Mouse (Mus musculus) embryonic facial prominence, embryonic 12.5 days (tissue): ENCODE data around the gene Mettl26. TPM values are rescaled to one million over a fixed set of nuclear protein-coding genes. Genes with fewer than 3 reads are reported as not detected.
A peak's percentile ranks its signal among the peaks of the same experiment; 100 is the strongest.

ENCODE experiments used
- ATAC-seq: fragments of 200-750 bp; cut with Nextera tagmentation; 2 replicates; pipeline ENCODE4 v1.8.0; 2017; ENCODE audit not compliant: insufficient number of reproducible peaks, insufficient read depth, low FRiP score, low TSS enrichment
- H3K27ac ChIP-seq: fragments of 300-500 bp; sonication (generic); 2 replicates; pipeline ENCODE4 v1.5.1; 2016; ENCODE audit warnings: mild to moderate bottlenecking
- H3K27me3 ChIP-seq: fragments of 300-500 bp; sonication (generic); 2 replicates; pipeline ENCODE4 v1.6.1; 2016; ENCODE audit warnings: mild to moderate bottlenecking, moderate library complexity
- H3K36me3 ChIP-seq: fragments of 300-500 bp; sonication (generic); 2 replicates; pipeline ENCODE4 v1.6.1; 2016; ENCODE audit warnings: mild to moderate bottlenecking
- H3K4me1 ChIP-seq: fragments of 300-500 bp; sonication (generic); 2 replicates; pipeline ENCODE4 v1.6.1; 2016
- H3K4me2 ChIP-seq: fragments of 300-500 bp; sonication (generic); replicated peaks from 2 replicates; pipeline ENCODE4 v1.6.1; 2016; ENCODE audit warnings: mild to moderate bottlenecking, moderate library complexity
- H3K4me3 ChIP-seq: fragments of 300-500 bp; sonication (generic); 2 replicates; pipeline ENCODE4 v1.5.1; 2016; ENCODE audit warnings: mild to moderate bottlenecking
- H3K9ac ChIP-seq: fragments of 300-500 bp; sonication (generic); 2 replicates; pipeline ENCODE4 v1.6.1; 2016; ENCODE audit warnings: mild to moderate bottlenecking, moderate library complexity
- H3K9me3 ChIP-seq: fragments of 300-500 bp; sonication (generic); 2 replicates; pipeline ENCODE4 v1.6.1; 2016; ENCODE audit warnings: mild to moderate bottlenecking, moderate library complexity
- WGBS: fragments of 180-500 bp; shearing (Covaris S2); methylation state at CpG from one replicate; pipeline ENCODE4 v1.1.7; 2016; 5-methylcytosine and 5-hydroxymethylcytosine counted together
- polyA plus RNA-seq: library from polyadenylated mRNA; unstranded; fragments of >200 nt; fragmentation: Nextera tagmentation; extraction: Ambion mirVana; gene quantifications from 2 replicates; pipeline ENCODE4 v1.2.1, GENCODE M21; 2016

Gene Mettl26
- 56.8 and 57.0 TPM in 2 replicates for polyA plus RNA-seq

DNA sequence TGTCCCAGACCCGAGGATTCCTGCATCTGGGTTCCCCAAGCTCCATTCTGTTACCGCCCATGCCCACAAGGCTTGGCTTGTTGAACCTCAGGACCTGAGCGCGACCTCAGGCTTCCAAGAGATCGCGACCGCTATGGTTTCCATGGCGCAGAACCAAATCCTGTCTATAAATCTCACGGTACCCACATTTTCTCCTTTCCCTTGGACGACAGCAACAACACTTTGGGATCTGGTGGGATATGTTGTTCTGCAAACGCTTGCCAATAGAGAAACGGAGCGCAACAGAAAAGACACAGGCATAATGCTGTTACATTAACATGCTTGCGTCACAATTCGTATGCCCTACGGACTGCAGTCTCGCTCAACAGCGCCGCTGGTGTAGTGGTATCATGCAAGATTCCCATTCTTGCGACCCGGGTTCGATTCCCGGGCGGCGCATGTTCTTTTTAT, at the start of gene Mettl26:
Gene Mettl26, plus strand, starts transcription at position 354 of the 450 bp plus-strand sequence.
- Histone ChIP-seq H3K27ac (peak within 1 kb of the TSS; percentile 87), H3K4me1 (peaks cover 16% of the 10 kb centered on the region), H3K4me2 (peak within 1 kb of the TSS; percentile 88), H3K4me3 (peak within 1 kb of the TSS; percentile 77), H3K9ac (peak within 1 kb of the TSS; percentile 71), H3K36me3 (peaks cover 17% of the 10 kb centered on the region), H3K27me3 (no peaks in the 10 kb centered on the region), H3K9me3 (no peaks in the 10 kb centered on the region)
- no peak for ATAC-seq
- 2% methylated on average over 25 of the region's 25 CpGs for WGBS

DNA sequence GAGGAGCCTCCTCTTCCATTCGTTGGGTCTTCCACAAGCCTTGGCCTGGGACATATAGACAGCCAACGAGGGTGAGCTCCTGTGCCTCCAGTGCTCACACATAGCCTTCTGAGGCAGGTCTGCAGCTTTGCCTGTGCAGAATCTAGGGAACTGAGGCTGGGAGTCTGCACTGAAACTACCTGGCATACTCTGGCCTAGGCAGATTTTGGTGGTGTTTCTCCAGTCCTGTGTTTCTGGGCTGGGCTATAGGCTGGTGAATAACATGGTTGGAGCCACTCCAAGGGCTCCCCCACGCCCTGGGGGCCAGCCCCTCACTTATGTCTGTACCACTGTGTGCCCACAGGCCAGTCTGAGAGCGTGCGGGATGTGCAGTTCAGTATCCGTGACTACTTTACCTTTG, 49.6 kb upstream of the Mettl26 start:
- Histone ChIP-seq H3K4me1 (peaks cover 39% of the 10 kb centered on the region), H3K4me2 (no peak overlapping the region)

GRCm38 (mm10) chr17:25825984-25826570, 48.8 kb upstream of the Mettl26 start:
- Histone ChIP-seq H3K9ac (no peak overlapping the region), H3K36me3 (peaks cover 42% of the 10 kb centered on the region), H3K4me1 (peaks cover 46% of the 10 kb centered on the region), H3K27ac (no peak overlapping the region), H3K4me3 (no peak overlapping the region), H3K9me3 (no peaks in the 10 kb centered on the region), H3K27me3 (0 out of 2 replicates have a peak, but pooled peaks cover 3% of the 10 kb centered on the region), H3K4me2 (no peak overlapping the region)
- WGBS, result 94% methylated on average over 27 of the region's 27 CpGs
- no peak for ATAC-seq

More for the DNA sequence above, 49.6 kb upstream of the Mettl26 start:
- Histone ChIP-seq H3K36me3 (peaks cover 34% of the 10 kb centered on the region), H3K9ac (no peak overlapping the region), H3K27ac (no peak overlapping the region), H3K9me3 (no peaks in the 10 kb centered on the region), H3K27me3 (peaks cover 9% of the 10 kb centered on the region), H3K4me3 (no peak overlapping the region)
- 91% methylated on average over 6 of the region's 6 CpGs for WGBS
- ATAC-seq, result no peak

- Histone ChIP-seq H3K36me3 (peaks cover 49% of the 10 kb centered on the region), H3K4me3 (no peak overlapping the region), H3K4me1 (peaks cover 55% of the 10 kb centered on the region), H3K27me3 (no peaks in the 10 kb centered on the region), H3K9me3 (no peaks in the 10 kb centered on the region), H3K4me2 (no peak overlapping the region), H3K27ac (no peak overlapping the region), H3K9ac (no peak overlapping the region)
- ATAC-seq, result no peak
- 94% methylated on average over 13 of the region's 13 CpGs for WGBS
Observed at GRCm38 (mm10) chr17:25827011-25827410, 47.9 kb upstream of the Mettl26 start.

GRCm38 (mm10) chr17:25827546-25828222, 47.2 kb upstream of the Mettl26 start:
- ATAC-seq, result no peak
- WGBS, result 89% methylated on average over 22 of the region's 22 CpGs
- peaks cover 56% of the 10 kb centered on the region for H3K4me1 ChIP-seq
- H3K4me2 ChIP-seq, result no peak overlapping the region; the same call in 1 of the 2 replicates
- H3K9me3 ChIP-seq, result no peaks in the 10 kb centered on the region
- peak overlapping the region; percentile 56 for H3K4me3 ChIP-seq
- peaks cover 49% of the 10 kb centered on the region for H3K36me3 ChIP-seq
- no peak overlapping the region for H3K27ac ChIP-seq
- no peaks in the 10 kb centered on the region for H3K27me3 ChIP-seq
- H3K9ac ChIP-seq, result no peak overlapping the region

DNA sequence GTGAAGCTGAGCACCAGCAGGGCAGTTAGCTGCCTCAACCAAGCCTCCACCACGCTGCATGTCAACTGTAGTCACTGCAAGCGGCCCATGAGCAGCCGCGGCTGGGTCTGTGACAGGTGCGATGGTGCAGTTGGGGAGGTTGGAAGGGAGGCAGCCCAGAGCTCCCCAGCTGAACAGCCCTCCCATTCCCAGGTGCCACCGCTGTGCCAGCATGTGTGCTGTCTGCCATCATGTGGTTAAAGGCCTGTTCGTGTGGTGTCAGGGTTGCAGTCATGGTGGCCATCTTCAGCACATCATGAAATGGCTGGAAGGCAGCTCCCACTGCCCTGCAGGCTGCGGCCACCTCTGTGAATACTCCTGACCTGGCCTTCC, 46.7 kb upstream of the Mettl26 start:
- Histone ChIP-seq H3K9ac (0 out of 2 replicates have a peak overlapping the region, but pooled peaks have one; percentile 65), H3K27ac (no peak overlapping the region), H3K4me1 (peaks cover 56% of the 10 kb centered on the region), H3K9me3 (no peaks in the 10 kb centered on the region), H3K4me3 (peak overlapping the region; percentile 56), H3K27me3 (no peaks in the 10 kb centered on the region), H3K4me2 (peak overlapping the region; percentile 88), H3K36me3 (peaks cover 49% of the 10 kb centered on the region)
- WGBS, result 85% methylated on average over 8 of the region's 8 CpGs
- no peak for ATAC-seq

- peaks cover 58% of the 10 kb centered on the region for H3K4me1 ChIP-seq
- WGBS, result under 1% methylated on average over 32 of the region's 32 CpGs
- H3K36me3 ChIP-seq, result peaks cover 49% of the 10 kb centered on the region
Observed at GRCm38 (mm10) chr17:25828712-25829557, 45.9 kb upstream of the Mettl26 start, which contains the start of gene Jmjd8. Gene Jmjd8 (plus strand): TSS chr17:25828867.

GRCm38 (mm10) chr17:25829558-25830017, 45.3 kb upstream of the Mettl26 start:
- Histone ChIP-seq H3K9me3 (no peaks in the 10 kb centered on the region), H3K4me1 (peaks cover 58% of the 10 kb centered on the region), H3K4me2 (peak overlapping the region; percentile 88), H3K27ac (peak overlapping the region; percentile 89), H3K4me3 (peak overlapping the region; percentile 56), H3K27me3 (no peaks in the 10 kb centered on the region), H3K9ac (peak overlapping the region; percentile 65), H3K36me3 (peaks cover 49% of the 10 kb centered on the region)
- 38% methylated on average over 8 of the region's 8 CpGs for WGBS
- no peak for ATAC-seq

More at GRCm38 (mm10) chr17:25828712-25829557, 45.9 kb upstream of the Mettl26 start, which contains the start of gene Jmjd8:
- Histone ChIP-seq H3K27ac (peak within 1 kb of the TSS; percentile 89), H3K27me3 (no peaks in the 10 kb centered on the region), H3K4me2 (peak within 1 kb of the TSS; percentile 88), H3K9ac (peak within 1 kb of the TSS; percentile 65), H3K4me3 (peak within 1 kb of the TSS; percentile 56), H3K9me3 (no peaks in the 10 kb centered on the region)
- 0 out of 2 replicates have a peak, but pooled peaks have one; percentile 13 for ATAC-seq

- 95% methylated on average over 4 of the region's 4 CpGs for WGBS
- Histone ChIP-seq H3K4me1 (peaks cover 58% of the 10 kb centered on the region), H3K4me3 (peak overlapping the region; percentile 56), H3K9ac (peak overlapping the region; percentile 17; the same call in 1 of the 2 replicates), H3K9me3 (no peaks in the 10 kb centered on the region), H3K27ac (0 out of 2 replicates have a peak overlapping the region, but pooled peaks have one; percentile 89), H3K36me3 (peaks cover 51% of the 10 kb centered on the region), H3K27me3 (no peaks in the 10 kb centered on the region), H3K4me2 (peak overlapping the region; percentile 88)
- ATAC-seq, result no peak
Observed at GRCm38 (mm10) chr17:25830200-25830753, 44.6 kb upstream of the Mettl26 start.

DNA sequence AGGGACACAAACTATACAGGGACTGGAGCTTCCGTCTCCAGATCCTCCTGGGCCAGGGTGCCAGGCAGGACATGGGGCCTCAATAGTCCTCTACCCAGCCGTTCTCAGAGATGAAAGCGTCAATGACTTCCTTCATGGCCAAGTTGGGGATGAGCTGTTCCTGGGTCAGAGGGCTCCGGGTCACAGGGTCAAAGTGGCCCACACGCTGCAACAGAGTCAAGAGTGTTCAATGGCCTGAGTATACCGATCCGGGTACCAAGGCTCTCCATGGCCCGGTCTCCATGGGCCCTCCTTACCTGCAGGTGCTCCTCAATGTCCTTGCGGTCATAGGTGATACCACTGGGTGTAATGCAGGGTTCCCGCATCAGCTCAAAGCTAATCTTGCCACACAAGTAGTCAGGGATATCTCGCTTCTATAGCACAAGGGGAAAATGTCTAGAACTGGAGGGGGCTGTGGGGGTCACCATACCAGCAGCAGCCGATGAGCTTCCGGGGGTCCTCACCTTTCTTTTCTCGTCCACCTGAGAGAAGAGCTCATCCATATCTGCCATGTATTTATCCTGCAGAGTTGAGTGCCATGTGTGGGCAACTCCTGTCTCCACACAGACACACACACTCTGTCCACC, 44.0 kb upstream of the Mettl26 start:
- ATAC-seq, result no peak
- peaks cover 60% of the 10 kb centered on the region for H3K4me1 ChIP-seq
- WGBS, result 82% methylated on average over 14 of the region's 14 CpGs
- H3K27me3 ChIP-seq, result no peaks in the 10 kb centered on the region
- H3K4me3 ChIP-seq, result peak overlapping the region; percentile 69
- H3K4me2 ChIP-seq, result peak overlapping the region; percentile 79
- H3K9ac ChIP-seq, result peak overlapping the region; percentile 17; the same call in 1 of the 2 replicates
- H3K36me3 ChIP-seq, result peaks cover 53% of the 10 kb centered on the region
- H3K27ac ChIP-seq, result 0 out of 2 replicates have a peak overlapping the region, but pooled peaks have one; percentile 18
- no peaks in the 10 kb centered on the region for H3K9me3 ChIP-seq
